Mouse (Mus musculus): Measurements from ENCODE around the gene Btg2. TPM values are rescaled to one million over a fixed set of nuclear protein-coding genes. Genes with fewer than 3 reads are reported as not detected.
A peak's percentile ranks its signal among the peaks of the same experiment; 100 is the strongest.

Gene Btg2
- polyA plus RNA-seq, 1 experiment: 10.2 TPM

DNA sequence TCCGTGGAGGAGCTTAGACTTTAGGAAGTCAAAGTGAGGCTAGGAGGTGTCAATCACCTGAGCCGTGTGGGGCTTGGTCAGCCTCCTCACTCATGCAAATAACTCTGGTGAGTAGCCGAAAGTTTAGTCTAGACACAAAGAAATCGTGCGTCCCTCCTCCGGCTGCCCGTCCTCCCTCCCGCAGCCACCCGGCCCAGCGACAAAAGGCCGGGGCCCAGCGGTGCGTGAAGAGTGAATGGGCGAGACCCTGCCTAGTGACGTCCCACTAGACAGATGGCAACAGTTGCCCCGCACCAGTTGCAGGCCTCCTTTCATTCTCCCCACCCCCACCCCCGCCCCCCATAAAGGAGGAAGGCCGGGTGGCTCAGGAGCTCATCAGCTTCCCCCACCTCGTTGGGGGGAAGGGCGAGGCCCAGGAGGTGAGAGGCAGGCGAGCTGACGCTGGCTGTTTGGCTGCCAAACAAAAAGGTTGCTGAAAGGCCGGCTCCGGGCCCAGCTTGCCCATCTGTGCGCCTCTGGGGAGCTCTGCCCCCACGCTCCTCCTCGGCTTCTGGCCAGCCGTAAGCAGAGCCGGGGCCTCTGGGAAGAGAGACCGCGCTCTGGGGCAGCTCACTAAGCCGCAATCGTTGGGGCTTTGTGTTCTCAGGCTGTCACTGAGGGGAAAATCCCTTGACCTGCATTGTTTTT lies 15.7 kb downstream of the Btg2 start:
- Histone ChIP-seq H3K79me3 (ENCODE audit: low read depth) (no peaks in the 10 kb centered on the region), H3K79me2 (ENCODE audit: control insufficient read depth, insufficient read depth) (no peaks in the 10 kb centered on the region), H3K27me3 (ENCODE audit: control insufficient read depth, insufficient read depth, insufficient read length) (no peaks in the 10 kb centered on the region), H3K36me3 (ENCODE audit: control insufficient read depth, insufficient read depth) (no peaks in the 10 kb centered on the region), H3ac (ENCODE audit: control insufficient read depth, insufficient read length, low read depth) (no peak overlapping the region), H3K4me3 (ENCODE audit: insufficient read depth, poor library complexity, severe bottlenecking) (no peak overlapping the region)
- TF ChIP-seq MAX (IDR thresholded peaks at IDR 0.05) (no peak), CTCF (IDR thresholded peaks at IDR 0.05; ENCODE audit: control insufficient read depth, insufficient read depth, insufficient read length) (no peak), CEBPB (IDR thresholded peaks at IDR 0.05; ENCODE audit: low read depth) (no peak), USF1 (IDR thresholded peaks at IDR 0.05; ENCODE audit: low read depth) (no peak), FOSL1 (IDR thresholded peaks at IDR 0.05; ENCODE audit: insufficient read depth, low read length, poor library complexity, severe bottlenecking) (no peak), MYOD1 (IDR thresholded peaks at IDR 0.05; ENCODE audit: control insufficient read depth, insufficient read length, low read depth) (no peak), MYOG (IDR thresholded peaks at IDR 0.05; ENCODE audit: control insufficient read depth, extremely low read depth, insufficient read length) (no peak)

DNA sequence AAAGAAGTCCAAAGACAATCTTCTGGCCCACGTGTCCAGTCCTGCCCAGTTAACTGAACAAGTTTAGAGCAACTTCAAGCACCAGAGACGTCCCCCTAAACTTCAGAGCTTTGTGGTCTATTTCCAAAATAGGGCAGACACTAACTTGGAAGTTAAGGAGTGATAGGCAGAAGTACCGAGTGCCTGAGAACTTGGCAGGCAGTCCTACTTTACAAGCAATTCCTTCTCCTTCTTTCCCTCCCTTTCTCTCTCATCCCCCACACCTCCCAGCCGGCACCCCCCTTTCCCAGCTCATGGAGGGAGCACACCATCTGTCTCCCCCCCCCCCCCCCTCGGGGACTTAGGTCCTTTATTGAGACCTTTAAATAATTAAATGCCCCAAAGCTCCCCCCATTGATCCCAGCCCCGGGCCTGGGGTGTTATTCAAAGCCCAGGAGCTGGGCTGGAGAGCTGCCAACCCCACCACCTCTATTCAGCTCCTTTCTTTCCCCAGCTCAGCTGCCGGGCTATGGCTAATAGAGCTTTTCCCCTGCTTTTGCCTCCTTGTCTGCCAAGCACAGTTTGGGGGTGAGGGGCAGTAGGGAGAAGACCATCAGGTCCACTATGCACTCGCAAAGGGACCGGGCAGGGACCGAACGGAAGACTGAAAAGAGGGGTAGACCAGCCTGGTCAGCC lies 16.4 kb downstream of the Btg2 start:
- no peak overlapping the region for H3K4me3 ChIP-seq (ENCODE audit: insufficient read depth, poor library complexity, severe bottlenecking)
- H3K79me2 ChIP-seq (ENCODE audit: control insufficient read depth, insufficient read depth): no peaks in the 10 kb centered on the region
- TF ChIP-seq USF1 (IDR thresholded peaks at IDR 0.05; ENCODE audit: low read depth) (no peak), MYOD1 (IDR thresholded peaks at IDR 0.05; ENCODE audit: control insufficient read depth, insufficient read length, low read depth) (no peak), MAX (IDR thresholded peaks at IDR 0.05) (no peak), CEBPB (IDR thresholded peaks at IDR 0.05; ENCODE audit: low read depth) (no peak), CTCF (IDR thresholded peaks at IDR 0.05; ENCODE audit: control insufficient read depth, insufficient read depth, insufficient read length) (no peak), FOSL1 (IDR thresholded peaks at IDR 0.05; ENCODE audit: insufficient read depth, low read length, poor library complexity, severe bottlenecking) (no peak), MYOG (IDR thresholded peaks at IDR 0.05; ENCODE audit: control insufficient read depth, extremely low read depth, insufficient read length) (no peak)
- H3K36me3 ChIP-seq (ENCODE audit: control insufficient read depth, insufficient read depth): no peaks in the 10 kb centered on the region
- H3ac ChIP-seq (ENCODE audit: control insufficient read depth, insufficient read length, low read depth): no peak overlapping the region
- no peaks in the 10 kb centered on the region for H3K27me3 ChIP-seq (ENCODE audit: control insufficient read depth, insufficient read depth, insufficient read length)
- H3K79me3 ChIP-seq (ENCODE audit: low read depth): no peaks in the 10 kb centered on the region

DNA sequence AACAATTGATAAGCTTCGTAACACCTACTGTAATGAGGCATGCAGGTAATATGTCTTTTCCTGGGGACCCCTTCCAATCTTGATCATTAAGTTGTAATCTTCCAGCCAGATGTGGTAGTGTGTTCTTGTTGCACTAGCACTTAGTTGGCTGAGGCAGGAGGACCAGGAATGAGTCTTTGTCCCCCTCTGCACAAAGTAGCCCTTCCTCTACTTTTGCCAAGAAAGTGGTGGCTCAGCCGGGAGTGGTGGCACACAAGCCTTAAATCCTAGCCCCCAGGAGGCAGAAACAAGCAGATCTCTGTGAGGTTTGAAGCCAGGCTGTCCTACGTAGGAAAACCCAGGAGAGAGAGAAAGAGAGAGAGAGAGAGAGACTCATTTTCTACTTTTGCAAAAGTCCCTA lies 17.0 kb downstream of the Btg2 start:
- TF ChIP-seq FOSL1 (IDR thresholded peaks at IDR 0.05; ENCODE audit: insufficient read depth, low read length, poor library complexity, severe bottlenecking): no peak
- no peak for TF ChIP-seq MYOG (IDR thresholded peaks at IDR 0.05; ENCODE audit: control insufficient read depth, extremely low read depth, insufficient read length)
- no peak for TF ChIP-seq USF1 (IDR thresholded peaks at IDR 0.05; ENCODE audit: low read depth)
- TF ChIP-seq MAX (IDR thresholded peaks at IDR 0.05): no peak
- TF ChIP-seq CEBPB (IDR thresholded peaks at IDR 0.05; ENCODE audit: low read depth): no peak
- TF ChIP-seq MYOD1 (IDR thresholded peaks at IDR 0.05; ENCODE audit: control insufficient read depth, insufficient read length, low read depth): no peak
- no peak for TF ChIP-seq CTCF (IDR thresholded peaks at IDR 0.05; ENCODE audit: control insufficient read depth, insufficient read depth, insufficient read length)
- no peaks in the 10 kb centered on the region for H3K79me2 ChIP-seq (ENCODE audit: control insufficient read depth, insufficient read depth)
- no peaks in the 10 kb centered on the region for H3K27me3 ChIP-seq (ENCODE audit: control insufficient read depth, insufficient read depth, insufficient read length)
- H3K4me3 ChIP-seq (ENCODE audit: insufficient read depth, poor library complexity, severe bottlenecking): no peak overlapping the region
- no peak overlapping the region for H3ac ChIP-seq (ENCODE audit: control insufficient read depth, insufficient read length, low read depth)
- H3K36me3 ChIP-seq (ENCODE audit: control insufficient read depth, insufficient read depth): no peaks in the 10 kb centered on the region
- no peaks in the 10 kb centered on the region for H3K79me3 ChIP-seq (ENCODE audit: low read depth)

DNA sequence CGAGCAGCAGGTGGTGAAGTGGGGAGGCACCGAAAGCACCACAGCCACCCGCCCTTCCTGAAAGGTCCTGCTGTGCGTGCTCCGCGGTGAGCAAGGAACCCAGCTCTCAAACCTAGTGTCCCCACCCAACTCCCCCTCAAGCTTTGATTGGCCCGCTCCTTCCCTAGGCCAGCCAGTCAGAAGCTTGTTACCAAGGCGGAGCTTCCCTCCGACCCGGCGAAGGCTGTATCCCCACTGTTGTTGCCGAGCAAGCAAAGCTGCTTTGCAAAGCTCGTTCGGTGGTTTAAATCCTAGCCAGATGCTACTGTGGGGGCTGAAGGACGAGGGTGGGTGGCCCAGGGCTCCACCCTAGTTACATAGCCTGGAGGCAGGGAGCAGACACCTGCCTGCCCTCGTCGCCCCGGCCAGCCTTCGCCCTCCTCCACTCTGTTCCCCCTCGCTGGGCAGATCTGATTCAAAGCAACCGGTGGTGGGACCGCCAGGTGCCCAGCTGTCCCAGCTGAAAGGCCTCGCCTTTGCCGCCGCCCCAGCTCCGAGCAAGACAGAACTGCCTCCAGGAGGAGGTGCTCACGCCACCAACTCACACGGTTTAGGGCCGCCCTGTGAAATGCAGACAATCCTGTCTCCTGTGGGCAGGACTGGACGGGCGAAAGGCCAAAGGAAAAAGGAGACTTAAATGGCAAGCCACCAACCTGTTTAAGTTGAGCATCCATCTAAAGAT lies 17.9 kb downstream of the Btg2 start:
- TF ChIP-seq FOSL1 (IDR thresholded peaks at IDR 0.05; ENCODE audit: insufficient read depth, low read length, poor library complexity, severe bottlenecking) (no peak), MAX (IDR thresholded peaks at IDR 0.05) (peak; percentile 26)
- Histone ChIP-seq H3K79me3 (ENCODE audit: low read depth) (no peaks in the 10 kb centered on the region), H3K36me3 (ENCODE audit: control insufficient read depth, insufficient read depth) (no peaks in the 10 kb centered on the region), H3K79me2 (ENCODE audit: control insufficient read depth, insufficient read depth) (no peaks in the 10 kb centered on the region), H3K27me3 (ENCODE audit: control insufficient read depth, insufficient read depth, insufficient read length) (no peaks in the 10 kb centered on the region), H3ac (ENCODE audit: control insufficient read depth, insufficient read length, low read depth) (peak overlapping the region; percentile 46), H3K4me3 (ENCODE audit: insufficient read depth, poor library complexity, severe bottlenecking) (no peak overlapping the region)

DNA sequence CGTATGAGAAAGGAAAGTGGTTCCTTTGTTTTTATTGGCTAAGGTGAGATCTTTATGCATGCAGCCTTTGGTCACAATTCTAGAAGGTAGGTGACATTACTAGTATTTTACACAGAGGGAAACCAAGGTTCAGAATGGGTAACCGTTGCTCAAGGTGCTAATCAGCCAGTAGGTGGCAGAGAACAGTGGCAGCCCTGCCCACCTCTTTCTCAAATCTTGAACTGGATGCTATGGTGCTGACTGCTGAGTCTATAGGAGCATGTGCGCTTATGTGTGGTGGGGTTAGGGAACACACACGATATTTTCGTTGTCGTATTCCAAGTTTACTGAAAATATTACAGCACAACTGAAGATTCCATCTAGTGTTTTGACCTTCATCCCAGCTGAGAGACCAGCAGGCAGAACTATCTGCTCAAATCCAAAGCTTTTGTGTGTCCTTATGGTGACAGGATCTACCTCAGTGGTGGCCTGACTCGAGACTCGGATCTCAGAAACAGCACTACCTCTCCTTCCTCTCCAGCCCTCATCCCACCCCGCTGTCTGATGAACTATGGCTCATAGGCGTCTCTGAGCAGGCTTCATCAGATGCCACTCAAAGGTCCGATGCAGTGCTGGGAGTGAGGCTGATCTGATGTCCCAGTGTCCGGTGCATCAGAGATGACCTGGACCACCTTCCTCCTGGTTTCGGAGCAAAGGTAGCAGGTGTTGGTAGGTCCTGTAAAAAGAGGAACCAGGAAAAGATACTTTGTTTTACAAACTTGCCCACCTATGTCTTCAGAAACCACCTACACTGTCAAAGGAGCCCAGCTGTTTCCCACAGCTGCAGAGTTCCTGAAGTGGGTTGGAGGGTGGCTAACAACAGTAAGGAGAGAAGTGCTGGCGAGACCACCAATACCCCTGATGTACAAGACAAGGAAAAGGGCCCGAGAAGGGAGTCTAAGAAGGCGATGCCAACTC lies 18.9 kb downstream of the Btg2 start:
- Histone ChIP-seq H3K79me2 (ENCODE audit: control insufficient read depth, insufficient read depth) (no peaks in the 10 kb centered on the region), H3K4me3 (ENCODE audit: insufficient read depth, poor library complexity, severe bottlenecking) (no peak overlapping the region), H3ac (ENCODE audit: control insufficient read depth, insufficient read length, low read depth) (no peak overlapping the region), H3K79me3 (ENCODE audit: low read depth) (no peaks in the 10 kb centered on the region), H3K36me3 (ENCODE audit: control insufficient read depth, insufficient read depth) (no peaks in the 10 kb centered on the region), H3K27me3 (ENCODE audit: control insufficient read depth, insufficient read depth, insufficient read length) (no peaks in the 10 kb centered on the region)
- TF ChIP-seq MYOD1 (IDR thresholded peaks at IDR 0.05; ENCODE audit: control insufficient read depth, insufficient read length, low read depth) (no peak), CTCF (IDR thresholded peaks at IDR 0.05; ENCODE audit: control insufficient read depth, insufficient read depth, insufficient read length) (no peak), MYOG (IDR thresholded peaks at IDR 0.05; ENCODE audit: control insufficient read depth, extremely low read depth, insufficient read length) (no peak), MAX (IDR thresholded peaks at IDR 0.05) (no peak), FOSL1 (IDR thresholded peaks at IDR 0.05; ENCODE audit: insufficient read depth, low read length, poor library complexity, severe bottlenecking) (no peak), CEBPB (IDR thresholded peaks at IDR 0.05; ENCODE audit: low read depth) (no peak), USF1 (IDR thresholded peaks at IDR 0.05; ENCODE audit: low read depth) (no peak)
